In the genomic region with DNA sequence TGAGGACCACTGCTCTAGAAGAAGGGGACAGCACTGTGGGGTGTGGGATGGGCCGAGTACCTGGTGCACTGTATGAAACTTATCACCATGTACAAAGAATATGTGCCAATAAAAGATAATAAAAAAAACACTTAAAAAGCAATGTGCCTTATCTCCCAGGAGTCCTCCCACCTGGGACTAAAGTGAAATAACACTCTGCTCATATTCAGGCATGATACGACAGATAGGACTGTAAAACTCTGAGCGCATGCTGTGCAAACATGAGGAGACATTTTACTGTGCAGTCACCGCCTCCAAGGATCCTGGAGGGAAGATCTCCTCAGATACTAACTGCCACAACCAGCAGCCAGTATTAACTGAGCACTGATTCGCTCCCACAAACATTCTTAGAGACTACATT, we compare ENCODE assay signal across 11 mouse cellular contexts.
"Had no signal": no experiment of that assay in that cellular context is flagged by ENCODE, and none has a peak within 500 bp of the region (broad histone marks: within the 10 kb centered on the region; RNA-seq: fewer than 3 reads in every experiment).

No protein-coding gene starts in this region.

- H3K9ac ChIP-seq: lung, embryonic 15.5 days; neural tube, embryonic 12.5 days; stomach, embryonic 15.5 days had no signal

- DNase-seq: kidney, adult 18-20 months; kidney, postnatal 10 days; midbrain, embryonic 14.5 days; thymus, postnatal 36 days had no signal

- H3K9me3 ChIP-seq: limb, embryonic 10.5 days; lung, embryonic 15.5 days; midbrain, embryonic 10.5 days; neural tube, embryonic 12.5 days; stomach, embryonic 15.5 days had no signal

- H3K4me1 ChIP-seq: limb, embryonic 10.5 days; lung, embryonic 15.5 days; neural tube, embryonic 12.5 days; stomach, embryonic 15.5 days had no signal

- H3K4me2 ChIP-seq: lung, embryonic 15.5 days; neural tube, embryonic 12.5 days; stomach, embryonic 15.5 days had no signal

- H3K27me3 ChIP-seq: lung, embryonic 15.5 days; neural tube, embryonic 12.5 days; stomach, embryonic 15.5 days had no signal

- H3K36me3 ChIP-seq: limb, embryonic 10.5 days; lung, embryonic 15.5 days; midbrain, embryonic 10.5 days; neural tube, embryonic 12.5 days; stomach, embryonic 15.5 days had no signal

- H3K27ac ChIP-seq: left cerebral cortex, adult 2 months; limb, embryonic 10.5 days; lung, embryonic 15.5 days; midbrain, embryonic 10.5 days; neural tube, embryonic 12.5 days; stomach, embryonic 15.5 days had no signal

- H3K4me3 ChIP-seq: left cerebral cortex, adult 2 months; limb, embryonic 10.5 days; lung, embryonic 15.5 days; midbrain, embryonic 10.5 days; myocyte; neural tube, embryonic 12.5 days; stomach, embryonic 15.5 days had no signal
